Mouse (Mus musculus) cerebellum, adult 11 months (tissue): Measurements from ENCODE around the gene Nr1h4.

ENCODE experiments used
- DNase-seq: peaks from one replicate; pipeline ENCODE4 v3.0.0; 2022

The Nr1h4 gene

DNA sequence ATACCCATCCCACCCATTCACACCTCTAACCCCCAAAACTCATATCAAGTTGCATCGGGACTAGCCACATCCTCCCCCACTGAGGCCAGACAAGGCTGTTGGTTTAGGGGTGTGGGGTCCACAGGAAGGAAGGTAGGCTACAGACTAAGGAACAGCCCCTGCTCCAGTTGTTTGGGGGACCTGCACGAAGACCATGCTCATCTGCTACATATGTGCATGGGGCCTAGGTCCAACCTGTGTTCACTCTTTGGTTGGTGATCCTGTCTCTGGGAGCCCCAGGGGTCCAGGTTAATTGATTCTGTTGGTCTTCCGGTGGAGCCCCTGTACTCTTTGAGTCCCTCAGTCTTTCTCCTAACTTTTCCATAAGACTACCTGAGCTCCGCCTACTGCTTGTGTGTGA lies 13.0 kb downstream of the Nr1h4 start:
- no peak for DNase-seq

DNA sequence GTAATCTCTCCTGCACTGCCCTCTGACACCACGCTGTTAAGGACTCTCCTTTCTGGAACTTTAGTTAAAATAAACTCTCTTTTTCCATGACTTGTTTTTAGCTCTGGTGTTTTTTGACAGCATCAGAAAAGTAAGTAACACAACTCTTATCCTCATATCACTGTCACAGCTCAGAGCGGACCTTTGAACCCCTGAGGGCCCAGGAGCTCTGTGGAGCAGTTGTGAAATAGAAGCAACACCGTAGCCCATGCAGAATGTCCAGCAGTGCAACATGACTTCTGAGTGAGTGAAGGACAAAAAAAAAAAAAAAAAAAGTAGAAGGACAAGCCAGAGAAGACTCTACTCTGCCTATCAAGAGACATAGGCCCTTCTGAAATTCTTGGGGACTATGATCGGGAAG lies 14.2 kb downstream of the Nr1h4 start:
- no peak for DNase-seq

DNA sequence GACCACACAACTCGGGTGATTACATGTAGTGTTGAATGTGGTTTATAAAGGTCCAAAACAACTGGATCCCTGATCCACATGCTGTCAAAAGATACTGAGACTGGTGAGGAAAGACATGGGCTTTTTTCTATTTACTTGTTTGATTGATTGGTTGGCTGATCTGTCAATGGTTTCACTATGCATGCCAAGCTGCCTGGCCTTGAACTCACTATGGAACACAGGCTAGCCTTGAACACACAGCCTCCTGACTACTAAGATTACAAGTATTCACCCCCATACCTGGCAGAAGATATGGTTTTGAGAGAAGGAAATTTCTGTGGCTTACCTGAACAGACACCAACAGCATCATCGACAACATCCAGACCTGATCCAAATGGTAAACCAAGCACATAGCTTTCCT lies 15.0 kb downstream of the Nr1h4 start:
- no peak for DNase-seq

- DNase-seq, result no peak
Measured at GRCm38 (mm10) chr10:89515813-89516212, 17.6 kb downstream of the Nr1h4 start.

GRCm38 (mm10) chr10:89512562-89512961 lies 20.8 kb downstream of the Nr1h4 start:
- no peak for DNase-seq

DNA sequence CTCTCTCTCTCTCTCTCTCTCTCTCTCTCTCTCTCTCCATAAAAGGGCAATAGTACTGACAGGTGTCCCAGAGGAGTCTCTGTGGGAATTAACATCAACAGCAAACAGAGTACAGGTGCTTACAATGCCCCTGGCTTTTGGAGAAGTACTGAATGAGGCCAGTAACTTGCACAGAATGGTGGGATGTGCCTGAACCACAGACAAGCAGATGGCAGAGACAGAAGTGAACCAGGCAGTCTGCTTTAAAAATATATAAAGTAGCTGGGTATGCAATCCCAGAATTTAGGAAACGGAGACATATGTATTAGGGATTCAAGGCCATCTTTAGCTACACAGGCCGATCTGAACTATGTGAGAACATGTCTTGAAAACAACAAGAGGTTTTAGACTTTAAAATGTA lies 22.8 kb downstream of the Nr1h4 start:
- no peak for DNase-seq

DNA sequence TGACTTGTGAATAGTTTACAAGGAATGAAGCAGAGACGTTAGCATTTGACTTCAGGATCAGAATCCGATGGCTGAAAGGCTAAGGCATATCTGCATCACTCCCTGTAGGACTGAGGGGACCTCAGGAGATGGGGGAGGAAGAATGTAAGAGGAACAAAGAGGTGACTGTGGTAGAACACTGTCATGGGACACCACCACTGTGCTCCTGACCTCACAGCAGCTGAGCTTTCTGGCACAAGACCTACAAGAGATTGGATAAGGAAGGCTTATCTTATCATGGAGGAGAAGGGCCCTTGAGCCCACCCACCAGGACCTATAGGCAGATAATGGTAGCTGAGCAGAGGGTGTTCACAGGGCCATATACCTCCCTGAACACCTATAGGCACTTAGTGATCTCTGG lies 24.8 kb downstream of the Nr1h4 start:
- DNase-seq, result no peak

GRCm38 (mm10) chr10:89506479-89506878 lies 26.9 kb downstream of the Nr1h4 start:
- DNase-seq, result no peak

DNA sequence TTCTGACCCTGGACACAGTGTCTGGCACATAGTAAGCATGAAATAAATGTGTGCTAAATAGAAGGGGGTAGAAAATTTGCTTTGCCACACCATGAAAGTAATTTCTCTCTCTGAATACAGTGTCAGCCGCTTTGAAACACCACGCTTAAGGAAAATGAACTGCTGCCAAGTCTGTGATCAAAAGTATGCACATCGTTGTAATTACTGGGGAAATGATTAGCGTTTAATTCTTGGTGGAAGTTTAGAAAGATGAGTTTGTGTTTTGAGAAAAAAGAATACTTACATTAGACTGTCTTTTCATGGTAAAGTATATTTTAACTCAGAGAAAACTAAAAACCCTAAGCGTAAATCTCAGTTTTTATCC lies 27.8 kb downstream of the Nr1h4 start:
- no peak for DNase-seq

DNA sequence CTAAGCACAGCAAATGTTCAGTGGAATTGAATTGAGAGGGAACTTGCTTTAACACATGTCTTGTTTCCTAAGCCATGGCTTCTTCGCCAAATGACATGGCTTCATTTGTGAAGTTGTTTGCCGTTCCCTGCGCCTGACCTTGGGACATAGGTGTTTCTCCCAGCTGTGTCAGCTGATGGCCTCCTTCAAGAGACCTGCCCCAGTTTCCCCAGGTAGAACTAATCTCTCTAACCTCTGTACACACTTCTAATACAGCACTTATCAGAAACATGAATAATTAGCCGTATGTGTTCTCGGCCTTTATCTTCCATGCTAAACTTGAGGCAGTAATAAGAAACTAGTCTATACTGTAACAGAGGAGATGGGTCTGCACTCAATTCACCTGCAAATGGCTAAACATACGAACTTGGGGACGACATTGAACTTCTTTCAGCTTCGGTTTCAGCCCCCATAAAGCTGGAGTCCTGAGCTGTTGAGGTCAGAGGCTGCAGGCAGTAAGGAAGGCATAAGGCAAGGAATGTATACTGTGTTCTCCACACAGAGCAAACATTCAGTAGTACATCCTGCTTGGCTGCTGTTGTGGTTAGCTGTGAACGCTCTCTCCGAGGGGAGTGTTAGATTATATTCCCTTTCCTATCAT lies 28.3 kb downstream of the Nr1h4 start:
- no peak for DNase-seq

GRCm38 (mm10) chr10:89502986-89503560 lies 30.3 kb downstream of the Nr1h4 start:
- no peak for DNase-seq

- DNase-seq, result no peak
Measured at GRCm38 (mm10) chr10:89501902-89502301, 31.5 kb downstream of the Nr1h4 start.

GRCm38 (mm10) chr10:89495537-89495936 lies 37.8 kb downstream of the Nr1h4 start:
- DNase-seq, result no peak

- DNase-seq, result no peak
Measured at GRCm38 (mm10) chr10:89491321-89491720, 42.1 kb downstream of the Nr1h4 start.

- DNase-seq, result no peak
Measured at GRCm38 (mm10) chr10:89490250-89490649, 43.1 kb downstream of the Nr1h4 start.

GRCm38 (mm10) chr10:89489459-89489858 lies 43.9 kb downstream of the Nr1h4 start:
- DNase-seq, result no peak

GRCm38 (mm10) chr10:89486995-89487742 lies 46.2 kb downstream of the Nr1h4 start:
- DNase-seq, result no peak

- no peak for DNase-seq
Measured at GRCm38 (mm10) chr10:89484907-89485306, 48.5 kb downstream of the Nr1h4 start.

GRCm38 (mm10) chr10:89483812-89484602 lies 49.4 kb downstream of the Nr1h4 start:
- DNase-seq, result no peak

DNA sequence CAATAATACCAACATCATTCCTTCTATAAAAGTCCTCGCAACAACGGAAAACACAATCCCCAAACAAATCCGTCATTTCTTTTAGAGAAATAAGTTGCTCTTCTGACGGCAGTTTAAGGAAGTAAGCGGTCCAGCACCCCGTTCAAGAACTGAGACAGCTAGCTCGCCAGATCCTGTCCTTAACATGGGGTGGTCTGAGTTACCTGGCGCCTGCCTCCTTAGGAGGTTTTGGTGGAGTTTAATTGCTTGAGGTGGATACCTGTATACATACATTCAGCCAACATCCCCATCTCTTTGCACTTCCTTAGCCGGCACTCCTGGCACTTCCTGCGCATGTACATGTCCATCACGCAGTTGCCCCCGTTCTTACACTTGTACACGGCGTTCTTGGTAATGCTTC lies 50.3 kb downstream of the Nr1h4 start:
- no peak for DNase-seq

DNA sequence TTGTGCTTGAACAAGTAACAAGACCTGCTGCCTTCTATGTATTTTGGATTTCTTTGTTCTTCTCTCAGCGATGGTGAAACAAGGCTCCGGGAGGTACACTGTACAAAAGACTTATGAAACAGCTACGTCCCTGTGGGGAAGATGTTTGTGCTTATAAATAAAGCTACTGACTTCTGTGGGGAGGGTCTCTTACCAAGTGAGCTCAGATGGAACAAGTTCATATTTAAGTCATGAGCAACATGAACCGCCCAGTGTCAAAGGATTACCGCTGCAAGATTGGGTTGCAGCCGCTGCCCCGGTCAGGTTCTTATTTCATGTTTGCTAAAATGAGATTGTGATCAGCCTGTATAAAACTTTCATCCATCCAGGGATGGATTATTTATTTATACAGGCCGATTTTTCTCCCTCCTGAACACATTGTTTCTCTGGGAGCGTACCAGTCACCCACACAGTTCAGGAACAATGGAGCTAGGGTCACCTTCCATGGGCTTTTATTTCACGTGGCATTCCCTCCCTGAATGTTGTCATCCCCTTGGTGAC lies 51.2 kb downstream of the Nr1h4 start:
- no peak for DNase-seq

DNA sequence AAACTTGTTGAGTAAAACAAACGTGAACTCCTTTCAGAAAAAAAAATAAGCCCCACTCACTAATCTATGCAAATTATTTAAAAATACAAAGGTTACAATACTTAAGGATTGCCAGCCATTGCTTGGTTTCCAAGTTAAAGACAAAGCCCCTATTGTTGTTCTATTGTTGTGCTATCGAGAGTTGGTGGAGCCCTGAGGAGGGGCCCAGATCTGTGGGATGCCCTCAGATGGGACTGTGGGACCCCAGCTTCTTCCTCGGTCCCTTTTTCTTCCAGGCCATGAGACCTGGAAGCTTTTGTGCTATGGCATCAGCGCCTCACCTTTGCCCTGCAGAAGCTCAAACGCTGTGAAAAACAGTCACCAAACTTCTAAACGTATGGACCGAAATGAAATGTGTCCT lies 51.7 kb downstream of the Nr1h4 start:
- no peak for DNase-seq

GRCm38 (mm10) chr10:89478766-89479165 lies 54.6 kb downstream of the Nr1h4 start:
- no peak for DNase-seq
